Mouse (Mus musculus): Measurements from ENCODE around the gene Galntl5.
"Not testable (repeated sequence)": the region's sequence is repeated elsewhere in the genome, so short reads cannot be mapped to it uniquely, and the experiment has no call there.

The Galntl5 gene

DNA sequence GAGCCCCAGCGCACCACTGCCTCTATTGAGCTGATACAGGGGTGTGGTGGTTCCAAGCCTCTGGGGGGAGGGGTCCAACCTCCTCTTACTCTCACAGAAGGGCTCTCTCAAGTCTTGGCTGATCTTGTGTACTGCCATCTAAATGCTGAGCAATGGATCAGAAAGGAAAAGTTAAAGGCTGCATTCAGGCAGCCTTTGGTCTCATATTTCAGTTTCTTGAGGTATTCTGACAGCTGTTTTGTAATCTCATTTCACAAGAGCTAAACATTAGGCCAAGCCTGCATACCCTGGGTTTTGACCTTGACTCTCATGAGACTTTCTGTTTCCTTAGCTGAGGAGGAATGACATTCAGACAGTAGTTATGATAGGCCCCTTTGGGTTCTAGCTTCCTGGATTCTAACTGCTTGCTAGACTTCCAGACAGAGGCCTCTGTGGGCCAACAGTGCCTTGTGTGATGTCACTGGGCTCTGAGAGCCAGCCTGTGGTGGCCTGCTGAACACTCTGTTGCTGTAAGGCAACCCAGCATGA is at the start of gene Galntl5:
Gene Galntl5 (plus strand): TSS at position 457 of the 528 bp plus-strand sequence.
- CTCF ChIA-PET: no interaction called here
- POLR2A ChIA-PET: interaction anchor here in 1 of 4 experiments (0.8 kb wide), 1 partner anchor 9 kb away, joined by 3 read pairs; no protein-coding TSS in a partner anchor

GRCm38 (mm10) chr5:25146705-25147104 is 34.6 kb upstream of the Galntl5 start:
- POLR2A ChIA-PET: interaction anchor here in 3 of 4 experiments (1.1 to 1.8 kb wide), 3 partner anchors 10 to 28 kb away, joined by 3 to 6 read pairs (median 5); no protein-coding TSS in a partner anchor
- CTCF ChIA-PET: no interaction called here

DNA sequence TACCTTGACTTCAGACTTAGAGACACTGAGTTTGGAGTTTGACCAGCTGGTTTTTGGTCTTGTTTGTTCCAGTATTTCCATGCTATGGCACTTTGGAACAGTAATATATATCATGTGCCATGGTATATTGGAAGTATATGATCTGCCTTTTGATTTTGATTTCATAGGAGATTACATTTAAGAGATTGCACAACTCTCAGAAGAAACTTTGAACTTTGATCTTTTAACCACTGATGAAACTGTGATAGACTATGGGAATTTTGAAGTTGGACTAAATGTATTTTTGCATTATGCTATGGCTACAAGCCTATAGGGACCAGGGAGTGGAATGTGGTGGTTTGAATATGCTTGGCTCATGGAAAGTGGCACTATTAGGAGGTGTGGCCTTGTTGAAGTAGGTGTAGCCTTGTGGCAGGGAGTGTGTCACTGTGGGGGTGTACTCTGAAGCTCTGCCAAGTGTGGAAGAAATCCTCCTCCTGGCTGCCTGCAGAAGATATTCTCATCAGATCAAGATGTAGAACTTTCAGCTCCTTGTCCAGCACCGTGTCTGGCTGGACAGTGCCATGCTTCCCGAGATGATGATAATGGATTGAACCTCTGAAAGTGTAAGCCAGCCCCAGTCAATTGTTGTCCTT is 31.8 kb upstream of the Galntl5 start:
- ChIA-PET CTCF (no interaction called here), POLR2A (no interaction called here)

DNA sequence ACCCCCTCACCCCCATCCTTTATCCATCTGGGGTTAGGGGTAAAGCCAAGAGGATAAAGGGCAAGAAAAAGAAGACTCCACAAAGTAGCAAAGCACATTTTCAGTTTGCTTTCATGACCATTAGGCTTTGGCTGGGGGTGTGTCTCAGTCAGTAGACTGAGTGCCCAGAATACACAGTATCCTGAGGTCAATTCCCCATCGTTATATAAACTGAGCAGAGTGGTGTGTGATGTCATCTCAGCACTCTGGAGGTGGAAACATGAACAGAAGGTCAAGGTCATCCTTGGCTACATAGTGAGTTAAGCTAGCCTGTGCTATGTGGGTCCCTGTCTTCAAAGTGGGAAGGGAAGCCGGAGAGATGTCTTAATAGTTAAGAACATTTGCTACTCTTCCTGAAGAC is 27.8 kb upstream of the Galntl5 start:
- ChIA-PET CTCF (no interaction called here), POLR2A (no interaction called here)

DNA sequence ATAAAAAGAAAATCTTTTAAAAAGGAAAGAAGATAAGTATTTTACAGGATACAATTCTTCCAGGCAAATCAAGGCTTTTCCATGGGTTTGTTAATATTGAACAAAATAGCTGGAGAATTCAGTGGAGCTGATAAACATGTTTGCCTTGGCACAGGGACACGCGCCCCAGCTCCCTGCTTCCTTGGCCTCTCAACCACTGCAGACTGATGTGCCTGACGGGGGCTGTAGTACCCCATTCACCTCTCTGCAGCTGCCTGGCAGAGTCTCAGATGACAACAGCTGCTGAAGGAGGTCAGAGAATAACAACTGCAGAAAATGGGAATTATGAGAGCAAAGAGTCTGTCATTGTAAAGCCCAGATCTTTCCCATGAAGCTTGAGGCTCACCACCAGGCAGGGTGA is 27.3 kb upstream of the Galntl5 start:
- CTCF ChIA-PET: no interaction called here
- POLR2A ChIA-PET: interaction anchor here in 1 of 4 experiments (1.0 to 1.6 kb wide), 2 partner anchors 11 to 402 kb away, joined by 3 to 4 read pairs; no protein-coding TSS in a partner anchor

DNA sequence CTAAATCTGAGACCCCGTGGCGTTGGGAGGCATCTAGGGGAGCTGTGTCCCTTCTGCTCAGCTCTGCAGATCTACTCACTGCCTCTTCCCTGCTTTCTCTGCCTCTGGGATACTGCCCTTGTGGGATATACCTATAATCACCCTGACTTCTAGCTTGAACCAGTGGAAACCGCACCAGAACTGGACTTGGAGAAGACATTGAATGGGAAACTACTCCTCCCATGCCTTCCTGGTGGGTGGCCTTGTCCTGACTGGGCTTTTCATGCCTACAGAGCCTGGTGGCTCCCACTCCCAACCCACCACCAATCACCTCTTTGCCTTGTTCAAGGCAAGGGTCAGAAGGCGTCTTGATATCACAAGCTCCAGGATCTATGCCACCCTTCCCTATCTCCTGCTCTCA is 26.4 kb upstream of the Galntl5 start:
- ChIA-PET POLR2A (interaction anchor here in 1 of 4 experiments (1.0 to 1.6 kb wide), 4 partner anchors 10 to 403 kb away, joined by 3 to 4 read pairs (median 3); no protein-coding TSS in a partner anchor), CTCF (no interaction called here)

DNA sequence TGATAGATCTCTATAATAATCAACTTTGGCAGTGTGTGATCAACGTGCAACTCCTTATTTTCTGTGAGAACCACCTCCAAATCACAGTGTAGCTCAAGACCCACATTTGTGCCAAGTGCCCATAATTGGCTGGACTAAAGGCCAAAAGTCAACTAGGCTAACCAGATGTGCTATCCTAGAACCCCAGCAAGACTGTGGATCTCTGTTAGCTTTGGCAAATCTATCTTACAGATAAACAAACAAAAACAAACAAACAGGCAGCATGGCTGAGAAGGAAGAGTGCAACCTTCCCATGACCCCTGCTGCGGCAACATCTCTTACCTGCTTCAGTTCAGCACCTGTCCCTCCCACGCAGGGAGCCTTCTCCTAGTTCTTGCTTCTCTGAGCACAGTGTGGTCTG is 25.9 kb upstream of the Galntl5 start:
- POLR2A ChIA-PET: interaction anchor here in 1 of 4 experiments (1.0 to 1.8 kb wide), 5 partner anchors 9 to 403 kb away, joined by 3 to 6 read pairs (median 3); no protein-coding TSS in a partner anchor
- CTCF ChIA-PET: interaction anchor here in 1 of 4 experiments (0.8 kb wide), 1 partner anchor 281 kb away, joined by 3 read pairs; no protein-coding TSS in a partner anchor

GRCm38 (mm10) chr5:25157136-25157535 is 24.1 kb upstream of the Galntl5 start:
- POLR2A ChIA-PET: interaction anchor here in 2 of 4 experiments (0.6 to 1.9 kb wide), 8 partner anchors 8 to 398 kb away, joined by 3 to 6 read pairs (median 4); no protein-coding TSS in a partner anchor
- CTCF ChIA-PET: interaction anchor here in 1 of 4 experiments (1.3 kb wide), 1 partner anchor 147 kb away, joined by 4 read pairs; no protein-coding TSS in a partner anchor

GRCm38 (mm10) chr5:25160515-25160914 is 20.7 kb upstream of the Galntl5 start:
- CTCF ChIA-PET: no interaction called here
- POLR2A ChIA-PET: no interaction called here

DNA sequence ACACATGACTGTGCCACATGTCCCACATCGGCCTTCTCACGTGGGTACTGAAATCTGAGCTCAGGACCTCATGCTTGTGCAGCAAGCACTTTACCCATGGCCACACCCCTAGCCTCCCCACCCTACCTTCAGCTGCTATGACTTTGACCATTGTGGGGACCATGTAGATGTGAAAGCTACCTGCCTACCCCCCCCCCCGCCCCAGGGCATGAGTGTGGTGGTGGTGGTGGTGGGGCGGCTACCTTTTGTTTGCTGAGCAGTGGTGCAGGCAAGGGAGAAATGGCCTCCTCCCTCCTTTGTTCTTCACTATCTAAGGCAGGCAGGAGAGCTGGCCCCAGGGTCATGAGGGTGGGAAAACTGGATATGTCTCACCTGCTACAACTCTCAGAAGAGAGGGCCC is 18.3 kb upstream of the Galntl5 start:
- ChIA-PET POLR2A (interaction anchor here in 2 of 4 experiments (0.6 to 1.1 kb wide), 4 partner anchors 9 to 242 kb away, joined by 3 to 5 read pairs (median 4); no protein-coding TSS in a partner anchor), CTCF (interaction anchor here in 1 of 4 experiments (0.7 kb wide), 1 partner anchor 211 kb away, joined by 3 read pairs; no protein-coding TSS in a partner anchor)

DNA sequence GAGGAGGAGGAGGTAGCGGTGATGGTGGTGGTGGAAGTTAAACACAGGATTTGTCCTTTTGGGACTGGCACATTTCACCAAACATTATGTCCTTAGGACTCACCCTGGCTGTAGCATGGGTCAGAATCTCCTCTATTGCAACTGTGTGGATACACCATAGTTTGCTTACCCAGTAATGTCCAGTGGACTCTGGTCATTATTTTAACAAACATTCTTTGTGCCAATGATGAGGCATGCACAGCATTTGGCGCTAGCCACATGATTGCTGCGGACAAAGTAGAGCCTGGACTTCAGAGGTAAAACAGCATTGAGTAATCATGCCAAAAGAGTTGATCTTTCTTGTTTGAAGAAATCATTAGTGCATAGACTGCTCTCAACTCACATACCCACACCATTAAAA is 17.3 kb upstream of the Galntl5 start:
- ChIA-PET POLR2A (interaction anchor here in 1 of 4 experiments (1.1 kb wide), 1 partner anchor 9 kb away, joined by 3 read pairs; no protein-coding TSS in a partner anchor), CTCF (no interaction called here)

DNA sequence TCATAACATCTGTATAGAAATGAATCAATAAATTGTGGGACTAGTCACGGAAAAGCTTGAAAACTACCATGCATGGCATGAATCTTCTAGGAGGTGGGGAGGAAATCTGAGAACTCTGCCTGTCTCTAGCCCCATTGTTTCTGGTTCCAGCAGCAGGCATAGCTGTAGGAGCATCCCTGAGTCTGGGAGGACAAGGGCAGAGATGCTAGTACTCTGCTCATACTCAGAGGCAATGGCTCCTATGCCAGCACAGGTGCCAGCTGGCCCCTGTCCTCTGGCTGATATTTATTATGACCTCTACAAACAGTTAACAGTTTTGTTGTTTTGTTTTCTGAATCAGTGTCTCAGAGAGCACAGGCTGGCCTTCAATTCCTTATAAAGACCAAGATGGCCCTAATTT is 16.9 kb upstream of the Galntl5 start:
- POLR2A ChIA-PET: interaction anchor here in 1 of 4 experiments (0.7 to 1.1 kb wide), 2 partner anchors 9 to 127 kb away, joined by 3 to 4 read pairs; no protein-coding TSS in a partner anchor

GRCm38 (mm10) chr5:25165102-25165788 is 16.0 kb upstream of the Galntl5 start:
- POLR2A ChIA-PET: interaction anchor here in 1 of 4 experiments (0.7 to 1.1 kb wide), 3 partner anchors 8 to 127 kb away, joined by 3 to 4 read pairs (median 4); no protein-coding TSS in a partner anchor
- CTCF ChIA-PET: interaction anchor here in 1 of 4 experiments (1.2 kb wide), 1 partner anchor 143 kb away, joined by 4 read pairs; no protein-coding TSS in a partner anchor

More for the DNA sequence above, 16.9 kb upstream of the Galntl5 start:
- CTCF ChIA-PET: no interaction called here

DNA sequence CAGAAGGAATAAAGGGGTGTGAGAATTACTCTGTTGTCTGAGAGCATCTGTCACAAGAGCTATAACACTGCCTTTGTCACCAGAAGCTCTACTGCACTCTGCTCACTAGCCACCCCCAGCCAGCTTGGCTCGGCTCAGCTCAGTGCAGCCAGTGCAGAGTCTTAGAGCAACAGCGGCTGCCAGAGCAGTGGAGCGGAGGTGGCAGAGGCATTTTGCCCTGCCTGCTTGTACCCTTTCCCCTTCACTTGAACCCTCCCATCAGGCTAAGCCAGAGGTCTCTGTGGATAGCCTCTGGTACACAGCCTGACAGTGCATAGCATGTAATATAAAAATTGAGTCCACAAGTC is 15.5 kb upstream of the Galntl5 start:
- ChIA-PET POLR2A (interaction anchor here in 1 of 4 experiments (0.9 kb wide), 1 partner anchor 9 kb away, joined by 4 read pairs; no protein-coding TSS in a partner anchor), CTCF (interaction anchor here in 1 of 4 experiments (1.2 kb wide), 1 partner anchor 143 kb away, joined by 4 read pairs; no protein-coding TSS in a partner anchor)

- ChIA-PET POLR2A (no interaction called here), CTCF (interaction anchor here in 1 of 4 experiments (1.2 kb wide), 1 partner anchor 144 kb away, joined by 4 read pairs; no protein-coding TSS in a partner anchor)
These were observed 14.6 kb upstream of the Galntl5 start for GRCm38 (mm10) chr5:25166665-25167064.

DNA sequence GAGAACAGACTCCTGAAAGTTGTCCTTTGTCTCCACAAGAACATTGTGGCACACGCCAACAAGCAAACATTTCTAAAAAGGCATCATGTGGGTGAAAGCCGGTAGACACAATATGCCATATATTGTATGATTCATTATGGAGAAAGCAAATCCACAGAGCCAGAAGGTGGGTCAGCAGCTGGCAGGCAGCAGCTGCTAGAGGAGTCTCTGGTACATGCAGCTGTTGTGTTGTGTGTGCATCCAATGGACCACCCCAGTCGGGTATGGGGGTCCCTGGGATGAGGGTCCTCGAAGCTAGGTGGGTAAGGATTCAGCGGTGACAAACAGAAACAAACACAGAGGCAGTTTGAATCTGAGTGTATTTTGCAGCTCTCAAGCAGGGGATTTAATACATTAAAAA is 3.3 kb upstream of the Galntl5 start:
- POLR2A ChIA-PET, CTCF ChIA-PET: not testable (repeated sequence)

GRCm38 (mm10) chr5:25178543-25178942 is 2.7 kb upstream of the Galntl5 start:
- POLR2A ChIA-PET: not testable (repeated sequence)
- CTCF ChIA-PET: interaction anchor here in 3 of 4 experiments (0.6 to 1.1 kb wide), 5 partner anchors 29 to 172 kb away, joined by 3 to 4 read pairs (median 3); no protein-coding TSS in a partner anchor

GRCm38 (mm10) chr5:25179284-25179683 is 2.0 kb upstream of the Galntl5 start:
- CTCF ChIA-PET: interaction anchor here (0.6 to 1.1 kb wide), 10 partner anchors 28 to 1728 kb away, joined by 3 to 11 read pairs (median 3); no protein-coding TSS in a partner anchor
- POLR2A ChIA-PET: interaction anchor here in 2 of 4 experiments (0.7 kb wide), 2 partner anchors 66 to 120 kb away, joined by 3 to 6 read pairs; no protein-coding TSS in a partner anchor

GRCm38 (mm10) chr5:25179936-25180488 is 1.2 kb upstream of the Galntl5 start:
- CTCF ChIA-PET: interaction anchor here in 3 of 4 experiments (1.0 to 1.1 kb wide), 4 partner anchors 158 to 169 kb away, joined by 3 to 11 read pairs (median 4); no protein-coding TSS in a partner anchor
- POLR2A ChIA-PET: no interaction called here
